Comparison of ENCODE assay signal across 26 mouse cellular contexts in the genomic region with DNA sequence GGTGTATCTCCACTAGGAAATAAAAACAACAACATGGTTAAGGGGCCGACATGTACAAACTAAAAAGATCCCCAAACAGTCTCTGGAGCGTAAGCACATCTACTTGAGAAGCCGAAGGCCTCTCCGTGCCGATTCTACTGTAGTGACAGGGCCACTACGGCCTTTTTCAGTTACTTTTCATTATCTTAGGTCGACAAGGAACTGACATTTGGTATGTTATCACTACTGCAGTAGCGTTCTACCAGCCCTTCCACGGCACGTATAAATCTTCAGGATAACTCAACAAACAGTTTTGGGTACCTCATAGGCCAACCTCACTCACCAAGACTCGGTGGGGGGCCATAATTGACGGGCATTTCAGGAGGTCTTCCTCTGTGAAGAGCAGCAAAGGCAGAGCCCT.
"Had no signal": no experiment of that assay in that cellular context is flagged by ENCODE, and none has a peak within 500 bp of the region (broad histone marks: within the 10 kb centered on the region; RNA-seq: fewer than 3 reads in every experiment).

No protein-coding gene starts in this region.

- H3K4me2 ChIP-seq: heart, embryonic 12.5 days; hindbrain, embryonic 12.5 days; hindbrain, embryonic 14.5 days; intestine, embryonic 15.5 days; kidney, embryonic 15.5 days; limb, embryonic 13.5 days; limb, embryonic 15.5 days had no signal

- H3K27ac ChIP-seq: gastrocnemius, adult 2 months; heart, embryonic 10.5 days; hindbrain, embryonic 10.5 days; hindbrain, embryonic 12.5 days; hindbrain, embryonic 14.5 days; intestine, embryonic 15.5 days; kidney, embryonic 15.5 days; kidney, postnatal 0 days; limb, embryonic 13.5 days; limb, embryonic 15.5 days had no signal

- H3K9me3 ChIP-seq: heart, embryonic 10.5 days; heart, embryonic 12.5 days; hindbrain, embryonic 10.5 days; hindbrain, embryonic 12.5 days; intestine, embryonic 15.5 days; kidney, embryonic 15.5 days; limb, embryonic 13.5 days; limb, embryonic 15.5 days had no signal

- H3K9ac ChIP-seq: heart, embryonic 12.5 days; hindbrain, embryonic 12.5 days; hindbrain, embryonic 14.5 days; intestine, embryonic 15.5 days; kidney, embryonic 15.5 days; limb, embryonic 13.5 days; limb, embryonic 15.5 days had no signal

- H3K4me1 ChIP-seq: heart, embryonic 10.5 days; heart, embryonic 12.5 days; hindbrain, embryonic 10.5 days; hindbrain, embryonic 12.5 days; intestine, embryonic 15.5 days; kidney, embryonic 15.5 days; limb, embryonic 13.5 days; limb, embryonic 15.5 days had no signal

- ATAC-seq: hindbrain, embryonic 16.5 days; inflammation-experienced regulatory T-cells, adult 6 months; intestine, embryonic 15.5 days; intestine, postnatal 0 days had no signal

- H3K4me3 ChIP-seq: gastrocnemius, adult 2 months; heart, embryonic 10.5 days; heart, embryonic 12.5 days; hindbrain, embryonic 10.5 days; hindbrain, embryonic 12.5 days; intestine, embryonic 15.5 days; kidney, embryonic 15.5 days; limb, embryonic 13.5 days; limb, embryonic 15.5 days had no signal

- DNase-seq: gastrocnemius, adult 2 months; gastrocnemius, postnatal 10 days; gastrocnemius, postnatal 25 days; heart, adult 18-20 months; heart, postnatal 10 days; heart, postnatal 4 days; kidney, adult 18-20 months; kidney, adult 9 months; kidney, postnatal 14 days; kidney, postnatal 36 days; layer of hippocampus, adult 9-11 months; layer of hippocampus, postnatal 36 days; left cerebral cortex, postnatal 4 days had no signal

- H3K27me3 ChIP-seq: heart, embryonic 12.5 days; hindbrain, embryonic 12.5 days; intestine, embryonic 15.5 days; kidney, embryonic 15.5 days; limb, embryonic 13.5 days; limb, embryonic 15.5 days had no signal
